Mouse (Mus musculus) lung, embryonic 15.5 days (tissue): ENCODE measurements around the gene Crip1. TPM values are rescaled to one million over a fixed set of nuclear protein-coding genes. Genes with fewer than 3 reads are reported as not detected.
"Not testable (repeated sequence)": the region's sequence is repeated elsewhere in the genome, so short reads cannot be mapped to it uniquely, and the experiment has no call there.

Source experiments
- ATAC-seq: fragments of 200-750 bp; cut with Nextera tagmentation; 2 replicates; pipeline ENCODE4 v1.8.0; 2017; ENCODE audit warnings: moderate number of reproducible peaks, borderline replicate concordance; ENCODE audit not compliant: low FRiP score, low TSS enrichment; ENCODE audit errors: extremely low read depth
- H3K27ac ChIP-seq: fragments of 300-500 bp; sonication (generic); 2 replicates; pipeline ENCODE4 v1.5.1; 2015; ENCODE audit warnings: moderate library complexity, mild to moderate bottlenecking, inconsistent platforms
- H3K27me3 ChIP-seq: fragments of 300-500 bp; sonication (generic); 2 replicates; pipeline ENCODE4 v1.6.1; 2015; ENCODE audit warnings: inconsistent platforms
- H3K36me3 ChIP-seq: fragments of 300-500 bp; sonication (generic); 2 replicates; pipeline ENCODE4 v1.6.1; 2015; ENCODE audit warnings: inconsistent platforms
- H3K4me1 ChIP-seq: fragments of 300-500 bp; sonication (generic); 2 replicates; pipeline ENCODE4 v1.6.1; 2015; ENCODE audit warnings: inconsistent platforms
- H3K4me2 ChIP-seq: fragments of 300-500 bp; sonication (generic); 2 replicates; pipeline ENCODE4 v1.6.1; 2015; ENCODE audit warnings: inconsistent platforms, mild to moderate bottlenecking, moderate library complexity
- H3K4me3 ChIP-seq: fragments of 300-500 bp; sonication (generic); 2 replicates; pipeline ENCODE4 v1.5.1; 2015; ENCODE audit warnings: mild to moderate bottlenecking, inconsistent platforms
- H3K9ac ChIP-seq: fragments of 300-500 bp; sonication (generic); 2 replicates; pipeline ENCODE4 v1.6.1; 2015; ENCODE audit warnings: inconsistent platforms
- H3K9me3 ChIP-seq: fragments of 300-500 bp; sonication (generic); 2 replicates; pipeline ENCODE4 v1.6.1; 2016; ENCODE audit warnings: inconsistent platforms
- WGBS: fragments of 180-500 bp; shearing (Covaris S2); methylation state at CpG from one replicate; pipeline ENCODE4 v1.1.7; 2015; 5-methylcytosine and 5-hydroxymethylcytosine counted together
- polyA plus RNA-seq: library from polyadenylated mRNA; unstranded; fragments of >200 nt; fragmentation: Nextera tagmentation; extraction: Ambion mirVana; gene quantifications from 2 replicates; pipeline ENCODE4 v1.2.1, GENCODE M21; 2015

Crip1 gene
- polyA plus RNA-seq, 1 experiment from 2014 or later: 454 TPM

GRCm38 (mm10) chr12:113193423-113193822, 47.3 kb downstream of the Crip1 start:
- Histone ChIP-seq H3K36me3 (no peaks in the 10 kb centered on the region; the same call in 1 of the 2 replicates), H3K4me3 (no peak overlapping the region), H3K27me3 (peaks cover 3% of the 10 kb centered on the region; the same call in 1 of the 2 replicates), H3K9ac (no peak overlapping the region), H3K4me1 (no peaks in the 10 kb centered on the region), H3K4me2 (no peak overlapping the region), H3K9me3 (no peaks in the 10 kb centered on the region), H3K27ac (no peak overlapping the region)
- WGBS: 53% methylated on average over 2 of the region's 2 CpGs
- ATAC-seq: no peak

GRCm38 (mm10) chr12:113199132-113199531, 53.0 kb downstream of the Crip1 start:
- not testable (repeated sequence) for H3K9me3 ChIP-seq, H3K4me2 ChIP-seq, H3K36me3 ChIP-seq, H3K27me3 ChIP-seq, H3K27ac ChIP-seq, H3K9ac ChIP-seq, ATAC-seq, H3K4me1 ChIP-seq, H3K4me3 ChIP-seq
- 96% methylated on average over 3 of the region's 6 CpGs for WGBS

DNA sequence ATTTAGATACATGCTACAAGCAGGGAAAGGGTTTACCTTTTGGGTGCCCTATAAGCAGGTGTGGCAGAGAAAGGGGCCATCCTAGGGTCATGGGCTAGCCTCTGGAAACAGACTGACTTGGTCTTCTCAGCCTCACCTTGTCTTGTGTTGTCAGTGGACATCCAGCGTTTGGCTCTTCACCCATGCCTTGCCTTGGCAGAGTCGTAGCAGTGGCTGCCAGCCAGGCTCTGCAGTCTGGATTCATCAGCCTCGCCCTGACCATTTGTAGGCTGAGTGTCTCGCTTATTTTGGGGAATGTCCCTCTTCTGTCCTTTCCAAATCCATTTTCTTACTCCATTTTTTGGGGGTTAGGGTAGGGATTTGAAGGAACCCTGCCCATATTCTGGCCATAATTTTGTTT, 55.2 kb downstream of the Crip1 start:
- Histone ChIP-seq H3K27ac (no peak overlapping the region), H3K9ac (no peak overlapping the region), H3K27me3 (no peaks in the 10 kb centered on the region), H3K36me3 (no peaks in the 10 kb centered on the region), H3K4me3 (no peak overlapping the region), H3K4me1 (no peaks in the 10 kb centered on the region), H3K9me3 (no peaks in the 10 kb centered on the region), H3K4me2 (no peak overlapping the region)
- 80% methylated on average over 4 of the region's 4 CpGs for WGBS
- ATAC-seq: no peak

DNA sequence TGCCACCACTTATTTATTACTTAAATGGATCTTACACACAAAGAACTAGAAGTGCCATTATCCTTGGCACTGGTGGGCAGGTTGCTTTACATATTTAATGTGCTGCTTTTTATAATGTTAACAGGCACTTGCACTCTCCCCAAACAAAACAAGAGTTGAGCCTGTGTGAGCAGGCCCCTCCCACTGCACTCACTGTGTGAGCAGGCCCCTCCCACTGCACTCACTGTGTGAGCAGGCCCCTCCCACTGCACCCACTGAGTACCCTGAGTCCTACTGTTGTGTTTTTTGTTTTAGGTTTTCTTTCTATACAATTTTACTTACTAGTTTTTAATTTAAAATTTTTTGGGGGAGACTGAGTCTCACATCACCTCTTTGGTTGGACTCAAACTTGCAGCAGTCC, 55.9 kb downstream of the Crip1 start:
- Histone ChIP-seq H3K9me3 (no peaks in the 10 kb centered on the region), H3K36me3 (no peaks in the 10 kb centered on the region), H3K27ac (no peak overlapping the region), H3K4me1 (no peaks in the 10 kb centered on the region), H3K4me2 (no peak overlapping the region), H3K4me3 (no peak overlapping the region), H3K9ac (no peak overlapping the region), H3K27me3 (no peaks in the 10 kb centered on the region)
- no peak for ATAC-seq

Other genes starting within 250 kb of the Crip1 start
- 6.2 and 7.2 TPM in 2 replicates for gene Jag2, start 216.5 kb upstream of the Crip1 start, polyA plus RNA-seq
- gene Nudt14, start 204.2 kb upstream of the Crip1 start, polyA plus RNA-seq: 103 and 120 TPM in 2 replicates
- 25.7 and 28.1 TPM in 2 replicates for gene Btbd6, start 169.8 kb upstream of the Crip1 start, polyA plus RNA-seq
- 56.1 and 63.3 TPM in 2 replicates for gene Brf1, start 145.6 kb upstream of the Crip1 start, polyA plus RNA-seq
- gene Pacs2, start 131.8 kb upstream of the Crip1 start, polyA plus RNA-seq: 11.7 and 13.2 TPM in 2 replicates
- gene Tex22, start 71.8 kb upstream of the Crip1 start, polyA plus RNA-seq: not detected in 2 replicates
- gene Mta1, start 48.0 kb upstream of the Crip1 start, polyA plus RNA-seq: 13.5 and 14.7 TPM in 2 replicates
- gene Crip2, start 6.1 kb upstream of the Crip1 start, polyA plus RNA-seq: 436 and 471 TPM in 2 replicates
- 38.4 and 38.6 TPM in 2 replicates for gene Tedc1, start 10.1 kb downstream of the Crip1 start, polyA plus RNA-seq
- 8.2 and 9.0 TPM in 2 replicates for gene Tmem121, start 39.6 kb downstream of the Crip1 start, polyA plus RNA-seq